Mouse (Mus musculus) urinary bladder, postnatal 10 days (tissue): ENCODE data around the gene Tmem232.
"Not testable (repeated sequence)": the region's sequence is repeated elsewhere in the genome, so short reads cannot be mapped to it uniquely, and the experiment has no call there.

Experiments
- DNase-seq: peaks from one replicate; pipeline ENCODE4 v3.0.0; 2022; ENCODE audit warnings: low spot score

The Tmem232 gene

GRCm38 (mm10) chr17:65532381-65532780, 8.2 kb downstream of the Tmem232 start:
- not testable (repeated sequence) for DNase-seq

DNA sequence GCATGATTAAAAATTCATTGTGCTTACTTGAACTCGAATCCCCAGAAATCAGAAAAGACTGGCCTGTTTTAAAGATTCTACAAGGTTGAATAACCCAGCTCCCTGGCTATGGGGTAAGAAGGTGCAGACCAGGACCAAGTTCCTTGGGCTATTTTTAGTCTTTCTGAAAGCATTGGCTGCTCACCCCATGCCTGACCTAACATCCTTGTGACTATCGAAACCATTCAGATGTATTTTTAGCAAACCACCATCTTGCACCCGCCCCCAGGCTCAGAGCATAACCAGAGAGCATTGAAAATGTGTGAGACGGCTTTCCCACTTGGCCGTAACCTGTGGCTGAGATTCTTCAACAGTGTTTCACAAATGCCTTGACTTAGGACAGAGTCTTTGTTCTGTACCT, 13.1 kb downstream of the Tmem232 start:
- DNase-seq: no peak

- no peak for DNase-seq
These were observed 27.1 kb downstream of the Tmem232 start for GRCm38 (mm10) chr17:65513517-65513916.

DNA sequence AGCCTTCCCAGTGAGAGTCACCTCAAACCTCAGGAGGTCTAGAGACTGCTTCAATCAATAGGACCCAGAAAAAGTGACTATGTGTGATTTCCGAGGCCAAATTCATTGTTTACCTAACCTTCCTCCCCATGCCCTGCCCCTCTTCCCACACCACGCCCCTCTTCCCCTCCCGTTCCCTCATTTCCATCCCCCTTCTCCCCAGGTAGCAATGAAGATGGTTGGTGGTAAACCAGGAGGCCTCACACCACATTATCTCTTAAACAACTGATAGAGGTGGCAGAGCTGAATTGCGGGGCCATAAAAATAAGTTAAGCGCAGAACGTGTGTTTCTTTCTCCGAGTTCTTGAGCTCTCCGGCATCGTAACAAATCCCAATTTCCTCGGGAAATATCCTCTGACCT, 55.9 kb downstream of the Tmem232 start:
- no peak for DNase-seq

DNA sequence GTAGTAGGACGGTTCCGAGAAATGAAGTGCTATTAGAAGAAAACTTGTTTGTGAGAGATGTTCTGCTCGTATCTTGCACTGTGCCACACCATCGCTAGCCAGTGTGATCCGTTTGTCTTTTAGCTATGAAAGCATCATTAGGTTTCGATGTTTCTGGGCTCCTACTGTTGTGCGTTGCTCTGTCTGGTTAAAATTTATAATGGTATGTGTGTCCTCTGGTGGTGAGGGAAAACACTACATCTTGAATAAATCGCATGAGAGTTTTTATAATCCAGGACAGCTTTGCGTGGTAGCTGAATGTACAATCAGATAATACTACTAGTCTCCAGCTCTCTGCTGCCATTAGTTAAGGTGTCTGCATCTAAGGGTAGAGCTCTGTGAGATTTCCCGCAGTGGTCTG, 63.8 kb downstream of the Tmem232 start:
- no peak for DNase-seq

GRCm38 (mm10) chr17:65450818-65451217, 89.8 kb downstream of the Tmem232 start:
- DNase-seq: no peak

DNA sequence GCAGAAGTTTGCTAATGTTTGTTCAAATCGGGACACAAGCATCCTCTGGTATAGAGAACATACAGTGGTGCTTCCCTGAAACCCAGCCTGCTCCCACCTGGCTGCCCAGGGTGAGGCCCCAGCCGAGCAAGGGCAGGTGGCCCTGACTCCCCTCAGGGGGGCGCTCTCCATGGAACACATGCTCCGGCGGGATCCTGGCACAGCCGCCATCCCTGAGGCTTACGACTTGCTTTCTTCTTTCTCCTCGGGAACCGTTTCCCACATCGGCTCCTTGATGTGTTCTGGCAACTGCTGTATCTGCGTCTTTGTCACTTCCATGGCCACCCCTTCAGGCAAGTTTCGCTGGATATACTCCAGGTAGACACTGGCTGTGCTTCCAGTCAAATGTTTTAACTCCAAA, 102.7 kb downstream of the Tmem232 start:
- DNase-seq: not testable (repeated sequence)

- DNase-seq: no peak
These were observed 121.5 kb downstream of the Tmem232 start for GRCm38 (mm10) chr17:65419124-65419523.

DNA sequence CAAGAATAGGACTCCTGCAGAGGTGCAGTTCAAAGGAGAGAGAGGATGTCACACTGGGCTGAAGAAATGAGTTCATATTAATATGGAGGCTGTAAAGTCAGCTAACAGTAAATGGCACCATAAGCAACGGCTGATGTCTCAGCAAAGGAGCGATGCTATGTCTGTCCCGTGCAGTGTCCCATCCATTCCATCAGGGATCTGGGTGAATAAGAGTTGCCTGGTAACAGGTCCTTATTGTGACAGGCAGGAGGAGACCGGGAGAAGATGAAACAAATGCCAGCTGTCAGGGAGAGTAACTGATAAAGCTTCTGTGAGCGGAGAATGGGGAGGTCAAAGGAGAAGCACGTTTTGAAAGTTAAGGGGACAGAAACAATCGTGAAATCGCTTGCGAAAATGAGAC, 135.3 kb downstream of the Tmem232 start:
- DNase-seq: no peak

GRCm38 (mm10) chr17:65400914-65401313, 139.7 kb downstream of the Tmem232 start:
- DNase-seq: no peak

GRCm38 (mm10) chr17:65384411-65384962, 156.1 kb downstream of the Tmem232 start:
- no peak for DNase-seq

DNA sequence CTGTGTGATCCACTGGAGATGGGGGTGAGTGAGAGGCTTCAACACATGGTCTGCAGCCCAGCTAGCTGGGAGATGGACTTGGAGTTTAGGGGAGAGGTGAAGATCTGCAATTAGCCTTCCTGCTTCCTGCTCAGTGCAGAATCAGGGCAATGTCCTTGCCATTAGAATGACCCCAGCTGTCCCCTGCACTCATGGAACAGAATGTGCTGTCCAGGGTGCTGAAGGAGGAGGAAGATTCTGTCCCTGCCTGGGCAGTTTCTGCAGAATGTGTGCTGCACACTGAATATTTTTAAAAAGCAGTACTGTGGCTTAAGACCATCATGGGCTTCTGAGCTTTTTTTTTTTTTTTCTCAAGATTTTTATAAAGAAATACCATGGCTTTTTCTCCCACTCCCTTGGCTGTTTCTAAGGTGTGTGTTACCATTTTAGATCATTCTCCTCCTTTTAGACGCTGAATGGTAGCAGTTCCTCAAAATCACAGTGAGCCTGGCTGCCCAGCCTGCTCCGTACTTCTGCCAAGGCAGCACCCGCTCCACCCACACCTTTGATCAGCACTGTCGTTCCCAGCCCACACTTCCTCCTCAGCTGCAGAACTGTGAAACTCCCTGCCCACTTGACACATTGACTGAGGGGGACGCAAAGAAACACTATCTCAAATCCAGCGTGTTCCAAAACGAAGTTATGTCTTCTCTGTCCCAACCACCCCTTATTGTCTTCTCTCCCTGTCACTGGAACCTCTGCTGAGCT, 170.4 kb downstream of the Tmem232 start:
- no peak for DNase-seq

DNA sequence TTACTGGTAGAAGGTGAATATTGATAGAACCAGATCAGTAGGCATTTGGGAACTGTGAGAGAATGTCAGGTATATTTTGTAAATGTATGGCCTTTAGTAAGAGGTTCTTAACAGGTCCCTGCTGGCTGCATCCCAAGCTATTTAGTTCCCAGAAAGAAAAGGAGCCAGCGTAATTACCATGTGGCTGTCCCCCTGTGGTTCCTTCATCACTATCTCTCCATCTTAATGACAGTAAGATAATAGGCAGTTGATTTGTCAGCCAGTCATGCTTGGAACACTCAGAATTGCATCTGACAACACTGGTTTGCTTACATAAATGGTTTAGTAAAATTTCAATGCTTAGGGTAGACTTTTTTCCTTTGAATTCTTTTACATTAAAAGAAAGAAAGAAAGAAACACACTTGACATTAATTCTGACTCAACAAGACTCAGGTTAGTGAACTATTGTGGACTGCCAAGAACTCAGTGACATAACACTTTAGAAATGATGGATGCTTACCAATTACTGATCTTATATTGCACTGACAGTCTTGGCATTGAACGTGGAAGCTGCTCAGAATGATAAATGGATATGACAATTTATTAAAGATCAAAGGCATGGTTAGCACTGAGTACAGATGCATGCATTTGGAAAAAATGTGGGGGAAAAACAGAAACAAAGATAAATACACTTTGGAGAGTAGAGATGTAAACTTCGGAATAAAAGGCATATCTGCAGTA, 174.9 kb downstream of the Tmem232 start:
- DNase-seq: no peak

DNA sequence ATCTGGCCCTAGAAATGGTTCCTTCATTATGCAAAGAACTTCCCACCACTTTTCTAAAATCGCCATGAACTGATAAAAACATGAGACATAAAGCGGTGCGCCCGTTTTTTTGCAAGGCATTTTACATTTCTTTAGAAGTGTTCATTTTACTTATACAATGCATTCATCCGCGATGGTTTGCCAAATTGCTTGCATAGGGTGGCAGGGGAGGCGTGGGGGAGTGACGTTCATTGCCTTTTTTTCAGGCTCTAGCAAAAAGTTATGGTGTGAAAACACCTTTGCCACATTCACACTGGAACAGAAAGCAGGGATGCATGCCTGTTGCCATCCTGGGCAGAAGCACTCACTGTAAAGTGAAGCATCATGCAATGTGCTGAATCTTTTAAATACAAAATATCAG, 188.7 kb downstream of the Tmem232 start:
- DNase-seq: no peak

- DNase-seq: no peak
These were observed 200.6 kb downstream of the Tmem232 start for GRCm38 (mm10) chr17:65340016-65340415.

- DNase-seq: no peak
These were observed 209.8 kb downstream of the Tmem232 start for GRCm38 (mm10) chr17:65330759-65331158.

DNA sequence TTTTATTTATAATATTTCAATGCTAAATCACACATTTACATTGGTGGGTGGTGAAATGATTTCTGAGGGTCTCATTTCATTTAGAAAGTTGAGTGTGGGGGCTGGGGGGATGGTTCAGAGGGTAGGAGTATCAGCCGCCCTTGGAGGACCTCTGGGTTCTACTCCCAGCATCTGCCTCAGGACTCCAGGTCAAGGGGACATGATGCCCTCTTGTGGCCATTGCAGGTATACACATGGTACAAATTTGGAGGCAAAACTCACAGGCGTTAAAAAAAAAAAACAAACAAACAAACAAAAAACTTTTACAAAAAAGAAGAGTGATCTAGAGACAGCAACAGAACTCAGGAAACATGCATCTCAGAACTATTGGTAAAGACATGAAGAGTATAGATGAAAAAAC, 215.3 kb downstream of the Tmem232 start:
- DNase-seq: no peak

DNA sequence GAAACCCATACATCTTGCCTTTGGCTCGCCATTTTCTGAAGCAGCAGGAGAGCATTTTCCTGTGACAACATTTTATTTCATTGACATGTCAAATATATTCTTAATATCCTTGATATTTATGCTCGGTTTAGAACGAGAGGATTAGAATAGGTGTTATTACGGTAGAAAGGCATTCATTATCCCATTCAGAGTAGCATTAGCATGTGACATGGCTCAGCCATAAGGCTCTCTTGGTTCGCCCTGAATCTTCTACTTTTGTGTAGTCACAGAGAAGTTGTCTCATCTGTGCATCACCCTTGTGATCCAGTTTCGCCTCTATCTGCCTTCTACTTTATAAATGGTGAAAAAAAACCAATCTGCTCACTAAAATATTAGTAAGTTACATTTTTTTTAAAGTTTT, 220.0 kb downstream of the Tmem232 start:
- no peak for DNase-seq

DNA sequence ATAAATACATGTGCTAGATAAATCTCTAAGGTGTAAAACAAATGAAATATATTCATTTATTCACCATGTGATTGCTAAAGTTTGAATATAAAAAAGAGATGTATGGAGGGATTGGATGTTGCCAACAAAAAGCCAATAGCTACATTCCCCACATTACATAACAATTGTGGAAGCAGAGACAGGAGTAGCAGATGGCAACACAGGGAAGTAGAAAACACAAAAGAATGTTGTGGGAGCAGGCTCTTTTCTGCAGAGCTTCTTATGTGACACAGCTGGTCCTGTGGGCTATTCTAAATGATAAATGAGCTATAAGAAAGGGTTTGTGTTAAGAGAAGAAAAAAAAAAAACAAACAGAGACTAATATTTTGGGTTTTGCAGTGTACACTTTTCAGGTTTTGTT, 240.6 kb downstream of the Tmem232 start:
- DNase-seq: no peak

GRCm38 (mm10) chr17:65297831-65298230, 242.8 kb downstream of the Tmem232 start:
- no peak for DNase-seq

DNA sequence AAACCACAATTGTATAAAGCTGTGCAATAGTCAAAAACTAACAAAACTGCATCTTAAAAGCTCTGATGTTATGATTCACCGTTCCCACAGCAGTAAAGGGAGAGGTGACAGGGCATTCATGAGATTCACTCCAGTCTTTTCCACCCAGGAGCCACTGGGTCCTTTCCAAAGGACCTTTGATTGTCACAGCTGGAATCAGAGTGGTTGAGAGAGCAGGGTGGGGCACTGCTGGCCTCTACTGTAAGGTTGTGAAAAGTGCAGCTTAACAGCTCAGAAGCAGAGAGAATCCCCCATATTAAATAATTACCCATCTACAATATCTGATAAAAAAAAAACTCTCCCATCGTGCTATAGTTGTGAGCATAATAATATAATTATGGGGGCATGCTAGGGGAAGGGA, 288.4 kb downstream of the Tmem232 start:
- DNase-seq: no peak

- DNase-seq: no peak
These were observed 290.3 kb downstream of the Tmem232 start for GRCm38 (mm10) chr17:65250261-65250660.

DNA sequence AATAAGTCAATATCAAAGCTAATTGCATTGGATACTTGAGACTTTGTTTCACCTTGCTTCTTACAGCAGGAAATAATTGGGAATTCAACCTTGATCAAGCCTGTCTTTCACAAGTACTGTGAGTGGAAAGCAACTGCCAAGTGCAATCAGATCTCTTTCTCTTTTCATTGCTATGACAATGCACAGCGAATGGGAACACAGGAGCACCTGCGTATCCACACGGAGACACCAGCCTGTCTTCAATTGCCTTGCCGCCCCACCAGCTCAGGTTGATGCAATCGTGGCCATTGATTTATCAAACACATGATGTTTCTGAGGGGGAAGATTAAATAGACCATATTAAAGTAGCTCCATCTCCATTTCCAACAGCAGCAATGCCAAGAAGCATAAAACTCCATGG, 296.9 kb downstream of the Tmem232 start:
- no peak for DNase-seq
